Mouse (Mus musculus): ENCODE measurements around the gene Gm2004.
"Not testable (repeated sequence)": the region's sequence is repeated elsewhere in the genome, so short reads cannot be mapped to it uniquely, and the experiment has no call there.

Gm2004 gene

GRCm38 (mm10) chr2:176149725-176150124, at the start of gene Gm2004:
Gene Gm2004, minus strand, starts transcription at chr2:176149825.
- H3K27me3 ChIP-seq (ENCODE audit: control insufficient read depth, insufficient read depth, low read length, poor library complexity, severe bottlenecking); H3K36me3 ChIP-seq (ENCODE audit: control insufficient read depth, insufficient read depth, low read length, poor library complexity, severe bottlenecking); DNase-seq (ENCODE audit: low read depth, low spot score): not testable (repeated sequence)
